Mouse (Mus musculus): ENCODE data around the gene Esr2. TPM values are rescaled to one million over a fixed set of nuclear protein-coding genes. Genes with fewer than 3 reads are reported as not detected.
"Not testable (repeated sequence)": the region's sequence is repeated elsewhere in the genome, so short reads cannot be mapped to it uniquely, and the experiment has no call there.

Esr2 gene
- polyA plus RNA-seq, 1 experiment from 2014 or later = 0.20 TPM

DNA sequence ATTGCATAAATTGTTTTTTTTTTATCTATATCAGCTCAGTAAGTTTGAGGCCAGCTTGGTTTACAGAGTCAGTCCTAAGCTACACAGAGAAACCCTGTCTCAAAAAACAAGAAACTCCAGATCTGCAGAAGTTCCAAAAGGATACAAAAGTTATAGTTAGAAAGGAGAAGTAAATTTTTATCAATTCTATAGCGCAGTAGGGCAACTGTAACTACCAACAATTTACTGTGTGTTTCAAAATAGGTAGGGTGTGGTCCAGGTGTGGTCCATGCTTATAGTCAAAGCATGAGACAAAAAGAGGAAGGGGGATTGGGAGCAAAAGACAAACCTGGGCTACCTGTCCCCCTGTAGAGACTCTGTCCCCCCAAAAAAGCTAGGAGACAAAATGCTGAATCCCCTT lies 9.4 kb upstream of the Esr2 start:
- no peak overlapping the region for H3K4me3 ChIP-seq
- no peaks in the 10 kb centered on the region for H3K36me3 ChIP-seq
- no peak for DNase-seq (ENCODE audit: low spot score)
- 90% methylated on average over 1 of the region's 1 CpGs for WGBS
- no peaks in the 10 kb centered on the region for H3K27me3 ChIP-seq (ENCODE audit: insufficient read depth, poor library complexity, severe bottlenecking)
- no peak overlapping the region for H3K27ac ChIP-seq
- H3K9me3 ChIP-seq = no peaks in the 10 kb centered on the region
- H3K4me1 ChIP-seq = no peaks in the 10 kb centered on the region

DNA sequence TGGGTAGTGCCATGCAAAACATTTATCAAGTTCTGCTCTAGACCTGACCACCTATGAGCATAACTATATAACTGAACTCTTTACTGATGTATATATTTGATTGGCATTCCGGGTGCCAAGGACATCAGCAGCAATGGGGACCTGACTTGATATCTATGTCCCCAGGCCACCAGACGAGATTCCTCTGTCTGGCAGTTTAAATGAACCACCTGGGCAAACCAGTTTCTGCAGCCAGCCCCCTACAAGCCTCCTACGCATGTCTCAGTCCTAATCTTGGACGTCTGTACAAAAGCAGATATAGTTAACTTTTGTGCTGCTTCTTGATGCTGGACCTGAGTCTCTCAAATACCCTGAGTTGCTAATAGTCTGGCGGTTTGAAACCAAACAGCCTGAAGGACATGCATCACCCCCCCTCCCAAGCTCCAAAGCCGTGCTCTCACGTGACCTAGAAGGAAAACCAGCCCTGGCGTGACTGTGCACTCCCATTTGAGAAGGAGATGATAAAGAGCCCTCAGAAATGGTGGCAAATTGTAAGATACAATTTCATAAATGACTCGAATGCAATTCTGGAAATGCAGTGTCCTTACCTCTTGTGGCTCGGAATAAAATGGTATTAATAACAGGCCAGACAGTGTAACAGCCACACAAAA lies 8.2 kb upstream of the Esr2 start:
- no peaks in the 10 kb centered on the region for H3K4me1 ChIP-seq
- H3K36me3 ChIP-seq = no peaks in the 10 kb centered on the region
- DNase-seq (ENCODE audit: low spot score) = peak; percentile 69
- H3K4me3 ChIP-seq = no peak overlapping the region
- H3K27ac ChIP-seq = no peak overlapping the region
- no peaks in the 10 kb centered on the region for H3K27me3 ChIP-seq (ENCODE audit: insufficient read depth, poor library complexity, severe bottlenecking)
- no peaks in the 10 kb centered on the region for H3K9me3 ChIP-seq
- 64% methylated on average over 10 of the region's 10 CpGs for WGBS

DNA sequence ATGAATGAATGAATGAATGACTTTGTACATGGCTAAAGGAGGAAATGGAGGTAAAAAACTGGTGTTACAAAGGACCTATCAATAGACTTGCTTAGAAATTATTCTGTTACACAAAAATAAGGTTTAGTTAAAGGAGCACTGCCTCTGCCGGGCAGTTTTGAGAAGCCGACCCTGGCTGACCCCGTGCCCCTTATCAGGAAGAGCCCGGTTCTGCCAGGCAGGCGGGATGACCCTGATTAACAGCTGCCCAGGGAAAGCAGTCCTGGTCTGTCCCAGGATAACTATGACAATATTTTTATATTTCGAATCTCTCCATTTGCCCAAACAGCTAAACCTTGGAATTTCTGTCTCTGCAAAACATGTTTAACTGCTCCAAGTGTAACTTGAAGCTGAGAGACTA lies 7.2 kb upstream of the Esr2 start:
- Histone ChIP-seq H3K4me1 (no peaks in the 10 kb centered on the region), H3K27me3 (ENCODE audit: insufficient read depth, poor library complexity, severe bottlenecking) (no peaks in the 10 kb centered on the region), H3K9me3 (no peaks in the 10 kb centered on the region), H3K36me3 (no peaks in the 10 kb centered on the region), H3K4me3 (no peak overlapping the region), H3K27ac (no peak overlapping the region)
- WGBS = 45% methylated on average over 6 of the region's 6 CpGs
- DNase-seq (ENCODE audit: low spot score) = peak; percentile 48

DNA sequence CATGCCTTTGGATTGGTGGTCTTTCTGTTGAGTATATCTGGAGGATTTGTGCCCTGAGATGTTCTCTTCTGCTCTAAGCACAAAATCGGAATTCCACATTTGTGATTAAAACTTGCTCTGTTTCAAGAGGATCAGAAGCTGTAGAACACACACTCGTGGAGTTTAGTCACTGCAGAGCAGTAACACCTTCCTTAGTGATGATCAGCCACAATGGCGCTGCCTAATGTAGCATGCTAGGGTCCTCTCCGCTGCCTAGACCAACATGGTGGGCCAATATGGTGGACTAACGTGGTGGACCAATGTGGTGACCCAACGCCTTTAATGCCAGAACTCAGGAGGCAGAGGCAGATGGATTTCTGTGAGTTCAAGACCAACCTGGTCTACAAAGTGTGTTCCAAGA lies 5.8 kb upstream of the Esr2 start:
- Histone ChIP-seq H3K4me1 (no peaks in the 10 kb centered on the region), H3K27me3 (ENCODE audit: insufficient read depth, poor library complexity, severe bottlenecking) (no peaks in the 10 kb centered on the region), H3K4me3 (no peak overlapping the region), H3K27ac (no peak overlapping the region), H3K9me3 (no peaks in the 10 kb centered on the region), H3K36me3 (no peaks in the 10 kb centered on the region)
- WGBS = 81% methylated on average over 6 of the region's 6 CpGs
- DNase-seq (ENCODE audit: low spot score) = peak; percentile 55

DNA sequence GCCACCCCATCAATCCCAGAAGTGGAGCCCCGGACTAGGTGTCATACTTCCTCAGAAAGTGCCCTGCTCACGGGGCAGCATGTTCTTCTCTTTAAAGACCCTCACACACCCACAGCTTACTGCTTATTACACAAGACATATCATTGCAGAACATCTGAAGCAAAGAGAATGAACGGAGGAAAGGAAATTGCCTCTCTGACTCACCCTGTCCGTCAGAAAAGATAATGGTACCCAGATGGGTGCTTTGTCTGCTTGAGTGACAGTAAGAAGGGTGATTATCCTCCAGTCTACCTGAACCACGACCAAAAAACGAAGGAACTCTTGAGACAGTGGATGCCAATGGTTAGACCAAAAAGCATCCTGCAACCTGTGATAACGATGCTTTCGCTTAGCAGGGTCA lies 4.4 kb upstream of the Esr2 start:
- no peaks in the 10 kb centered on the region for H3K36me3 ChIP-seq
- peaks cover 7% of the 10 kb centered on the region; the same call in 1 of the 2 replicates for H3K4me1 ChIP-seq
- no peak overlapping the region for H3K27ac ChIP-seq
- DNase-seq (ENCODE audit: low spot score) = peak; percentile 45
- no peak overlapping the region for H3K4me3 ChIP-seq
- 63% methylated on average over 8 of the region's 8 CpGs for WGBS
- H3K27me3 ChIP-seq (ENCODE audit: insufficient read depth, poor library complexity, severe bottlenecking) = peaks cover 2% of the 10 kb centered on the region; the same call in 1 of the 2 replicates
- no peaks in the 10 kb centered on the region for H3K9me3 ChIP-seq

DNA sequence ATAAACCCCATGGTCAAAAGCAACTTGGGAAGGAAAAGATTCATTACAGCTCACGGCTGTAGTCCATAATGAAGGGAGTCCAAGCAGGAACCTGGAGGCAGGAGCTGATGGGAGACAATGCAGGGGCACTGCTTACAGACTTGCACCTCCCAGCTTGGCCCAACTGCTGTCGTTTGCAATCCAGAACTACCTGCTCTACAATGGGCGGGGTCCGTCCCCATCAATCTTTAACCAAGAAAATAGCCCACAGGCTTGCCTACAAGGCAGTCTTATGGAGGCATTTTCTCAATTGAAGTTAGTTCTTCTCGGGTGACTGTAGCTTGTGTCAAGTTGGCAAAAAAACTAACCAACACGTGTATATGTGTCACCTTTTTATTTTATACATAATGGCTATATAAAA lies 3.4 kb upstream of the Esr2 start:
- no peak for DNase-seq (ENCODE audit: low spot score)
- 76% methylated on average over 6 of the region's 6 CpGs for WGBS
- H3K27me3 ChIP-seq (ENCODE audit: insufficient read depth, poor library complexity, severe bottlenecking) = peaks cover 6% of the 10 kb centered on the region; the same call in 1 of the 2 replicates
- H3K36me3 ChIP-seq = no peaks in the 10 kb centered on the region
- no peaks in the 10 kb centered on the region for H3K9me3 ChIP-seq
- peaks cover 7% of the 10 kb centered on the region; the same call in 1 of the 2 replicates for H3K4me1 ChIP-seq
- no peak overlapping the region for H3K27ac ChIP-seq
- no peak overlapping the region for H3K4me3 ChIP-seq

DNA sequence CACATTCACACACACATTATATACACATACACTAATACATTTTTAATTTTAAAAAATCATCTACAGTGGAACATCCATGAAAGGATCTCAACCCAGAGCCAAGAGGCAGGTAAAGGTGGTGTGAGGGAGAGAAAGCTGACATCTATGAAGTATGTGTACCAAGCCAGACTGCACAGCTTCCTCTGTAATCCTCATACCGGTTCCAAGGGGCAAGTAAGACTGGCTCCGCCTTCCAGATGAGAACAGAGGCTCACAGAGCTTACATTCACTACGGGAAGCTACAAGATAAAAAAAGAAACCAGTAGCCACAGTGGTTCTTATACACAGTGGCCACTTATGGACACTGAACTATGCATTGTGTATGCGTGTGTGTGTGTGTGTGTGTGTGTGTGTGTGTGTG lies 2.5 kb upstream of the Esr2 start:
- peaks cover 7% of the 10 kb centered on the region; the same call in 1 of the 2 replicates for H3K4me1 ChIP-seq
- no peak overlapping the region for H3K4me3 ChIP-seq
- H3K36me3 ChIP-seq = no peaks in the 10 kb centered on the region
- no peak overlapping the region for H3K27ac ChIP-seq
- no peak for DNase-seq (ENCODE audit: low spot score)
- H3K9me3 ChIP-seq = no peaks in the 10 kb centered on the region
- peaks cover 6% of the 10 kb centered on the region; the same call in 1 of the 2 replicates for H3K27me3 ChIP-seq (ENCODE audit: insufficient read depth, poor library complexity, severe bottlenecking)
- WGBS = 64% methylated on average over 4 of the region's 4 CpGs

DNA sequence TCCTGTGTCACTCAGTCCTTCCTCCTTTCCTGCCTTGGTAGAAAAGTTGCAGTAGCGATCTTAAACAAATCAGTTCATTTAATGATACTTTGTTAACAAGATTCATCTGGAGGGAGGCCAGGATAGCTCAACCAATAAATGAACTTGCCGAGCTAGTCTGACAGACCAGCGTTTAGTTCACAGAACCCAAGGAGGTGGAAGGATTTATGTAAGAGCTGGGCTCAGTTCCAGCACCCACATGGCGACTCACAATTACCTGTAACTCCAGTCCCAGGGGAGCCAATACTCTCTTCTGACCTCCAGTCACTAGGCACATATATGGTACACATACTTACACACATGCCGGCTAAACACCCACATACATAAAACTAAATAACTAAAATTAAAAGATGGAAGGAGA lies 2.0 kb upstream of the Esr2 start:
- H3K9me3 ChIP-seq = no peaks in the 10 kb centered on the region
- H3K36me3 ChIP-seq = no peaks in the 10 kb centered on the region
- 78% methylated on average over 5 of the region's 5 CpGs for WGBS
- DNase-seq (ENCODE audit: low spot score) = no peak
- peaks cover 7% of the 10 kb centered on the region; the same call in 1 of the 2 replicates for H3K4me1 ChIP-seq
- no peak overlapping the region for H3K4me3 ChIP-seq
- peaks cover 6% of the 10 kb centered on the region; the same call in 1 of the 2 replicates for H3K27me3 ChIP-seq (ENCODE audit: insufficient read depth, poor library complexity, severe bottlenecking)
- no peak overlapping the region for H3K27ac ChIP-seq

DNA sequence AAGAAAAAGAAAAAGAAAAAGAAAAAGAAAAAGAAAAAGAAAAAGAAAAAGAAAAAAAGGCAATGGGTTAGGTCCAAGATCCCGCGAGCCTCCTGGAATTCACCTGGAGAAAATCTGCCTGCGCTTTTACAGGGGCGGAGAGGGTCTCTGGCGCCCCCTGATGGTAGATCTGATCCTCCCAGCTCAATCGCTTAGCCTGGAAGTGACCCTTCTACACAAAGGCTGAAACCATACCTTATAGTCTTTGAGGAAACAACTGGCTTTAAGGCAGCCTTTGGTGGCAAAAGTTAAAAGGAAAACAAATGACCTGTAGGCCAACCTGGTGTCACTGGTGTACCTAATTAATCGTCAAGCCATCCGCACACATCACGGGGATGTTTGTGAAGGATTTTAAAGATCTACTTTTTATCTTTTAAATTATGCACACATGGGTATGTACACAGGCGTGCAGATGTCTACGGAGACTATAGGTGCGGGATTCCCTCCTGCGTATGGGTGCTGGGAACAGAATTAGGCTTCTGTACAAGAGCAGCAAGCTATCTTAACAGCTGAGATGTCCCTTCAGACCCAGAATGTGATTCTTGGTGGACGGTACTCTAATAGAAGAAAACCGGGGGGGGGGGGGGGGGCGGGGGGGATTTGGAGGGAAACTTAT lies 932 bp upstream of the Esr2 start:
- H3K9me3 ChIP-seq = no peaks in the 10 kb centered on the region
- peaks cover 7% of the 10 kb centered on the region; the same call in 1 of the 2 replicates for H3K4me1 ChIP-seq
- peak overlapping the region; percentile 63; the same call in 1 of the 2 replicates for H3K4me3 ChIP-seq
- peaks cover 6% of the 10 kb centered on the region; the same call in 1 of the 2 replicates for H3K27me3 ChIP-seq (ENCODE audit: insufficient read depth, poor library complexity, severe bottlenecking)
- 42% methylated on average over 16 of the region's 16 CpGs for WGBS
- H3K36me3 ChIP-seq = no peaks in the 10 kb centered on the region
- DNase-seq (ENCODE audit: low spot score) = no peak
- H3K27ac ChIP-seq = no peak overlapping the region

DNA sequence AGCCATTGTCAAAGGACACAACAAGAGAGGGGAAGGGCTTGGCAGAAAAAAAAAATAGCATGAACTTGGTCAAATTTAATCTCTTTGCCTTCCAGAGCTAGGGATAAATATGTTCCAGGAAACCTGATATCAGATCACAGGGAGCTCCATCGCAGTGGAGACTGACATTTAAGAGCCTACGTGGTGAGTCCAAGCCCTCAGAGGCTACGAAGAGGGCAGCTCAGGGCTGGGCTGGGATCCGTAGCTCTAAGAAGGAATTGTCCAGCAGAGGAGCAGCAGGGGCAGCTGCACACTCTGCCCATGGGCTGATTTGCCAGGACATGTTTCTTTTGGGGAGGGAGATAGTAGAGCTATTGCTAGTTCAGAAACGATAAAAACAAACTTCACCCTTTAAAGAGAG lies 11.4 kb downstream of the Esr2 start:
- H3K4me1 ChIP-seq = no peaks in the 10 kb centered on the region
- H3K4me3 ChIP-seq = no peak overlapping the region
- no peak for DNase-seq (ENCODE audit: low spot score)
- H3K36me3 ChIP-seq = no peaks in the 10 kb centered on the region
- H3K9me3 ChIP-seq = no peaks in the 10 kb centered on the region
- WGBS = 41% methylated on average over 5 of the region's 5 CpGs
- no peaks in the 10 kb centered on the region for H3K27me3 ChIP-seq (ENCODE audit: insufficient read depth, poor library complexity, severe bottlenecking)
- no peak overlapping the region for H3K27ac ChIP-seq

DNA sequence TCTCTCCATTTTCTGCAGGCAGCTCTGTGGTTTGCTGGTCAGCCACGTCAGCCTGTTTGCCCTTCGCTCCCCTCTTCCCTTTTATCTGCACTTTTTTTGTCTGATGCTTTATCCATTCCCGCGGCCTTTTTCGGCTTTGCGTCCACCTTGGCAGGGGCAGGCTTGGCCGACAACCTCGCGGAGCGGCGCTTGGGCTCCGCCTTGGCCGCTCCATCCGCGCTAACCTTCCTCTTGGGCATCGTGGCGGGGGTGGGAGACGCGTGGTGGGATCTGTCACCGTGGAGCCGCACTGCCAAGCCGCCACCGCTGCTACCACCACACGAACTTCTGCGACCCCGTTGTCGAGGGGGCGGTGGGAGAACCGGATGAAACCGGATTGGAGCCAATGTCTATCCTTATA lies 24.7 kb downstream of the Esr2 start:
- Histone ChIP-seq H3K4me1 (peaks cover 12% of the 10 kb centered on the region), H3K4me3 (peak overlapping the region; percentile 56), H3K27ac (peak overlapping the region; percentile 80)
- 12% methylated on average over 30 of the region's 30 CpGs for WGBS
- H3K36me3 ChIP-seq; H3K27me3 ChIP-seq (ENCODE audit: insufficient read depth, poor library complexity, severe bottlenecking); H3K9me3 ChIP-seq; DNase-seq (ENCODE audit: low spot score): not testable (repeated sequence)

DNA sequence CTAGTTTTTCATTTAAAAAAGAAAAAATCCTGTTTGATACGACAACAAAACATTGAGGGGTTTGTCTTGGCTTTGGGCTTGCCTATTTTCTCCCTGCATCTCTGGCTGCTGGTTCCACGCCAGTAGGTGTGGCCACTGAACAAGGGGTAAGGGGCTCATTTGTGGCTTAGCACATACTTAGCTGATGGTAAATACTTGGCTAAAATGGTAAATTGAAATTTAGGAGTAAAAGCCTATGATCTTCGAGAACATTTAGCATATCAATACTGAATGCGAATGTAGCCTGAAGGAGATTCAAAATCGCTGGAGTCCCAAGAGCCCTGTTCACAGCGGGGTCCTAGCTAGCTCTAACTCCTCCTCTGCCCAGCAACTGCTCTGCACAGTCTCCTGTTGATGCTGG lies 40.4 kb downstream of the Esr2 start:
- Histone ChIP-seq H3K27ac (no peak overlapping the region), H3K4me1 (peaks cover 11% of the 10 kb centered on the region), H3K4me3 (no peak overlapping the region), H3K9me3 (no peaks in the 10 kb centered on the region), H3K27me3 (ENCODE audit: insufficient read depth, poor library complexity, severe bottlenecking) (no peaks in the 10 kb centered on the region), H3K36me3 (no peaks in the 10 kb centered on the region)
- peak; percentile 35 for DNase-seq (ENCODE audit: low spot score)
- 48% methylated on average over 6 of the region's 6 CpGs for WGBS

DNA sequence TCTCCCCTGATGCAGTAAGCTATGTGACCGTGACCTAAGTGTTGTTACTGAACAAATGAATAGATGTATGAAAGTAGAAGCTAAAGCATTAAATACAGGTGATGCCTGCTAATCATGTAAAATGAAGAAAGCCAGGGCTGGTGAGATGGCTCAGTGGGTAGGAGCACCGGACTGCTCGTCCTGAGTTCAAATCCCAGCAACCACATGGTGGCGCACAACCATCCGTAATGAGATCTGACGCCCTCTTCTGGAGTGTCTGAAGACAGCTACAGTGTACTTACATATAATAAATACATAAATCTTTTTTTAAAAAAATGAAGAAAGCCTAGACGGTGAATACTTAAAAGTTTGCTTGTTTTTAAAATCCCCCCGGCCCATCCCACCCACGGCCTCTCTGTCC lies 44.0 kb downstream of the Esr2 start:
- WGBS = 76% methylated on average over 9 of the region's 9 CpGs
- not testable (repeated sequence) for DNase-seq (ENCODE audit: low spot score); H3K36me3 ChIP-seq

More for the DNA sequence above, 44.0 kb downstream of the Esr2 start:
- peaks cover 11% of the 10 kb centered on the region for H3K4me1 ChIP-seq
- not testable (repeated sequence) for H3K4me3 ChIP-seq; H3K9me3 ChIP-seq; H3K27me3 ChIP-seq (ENCODE audit: insufficient read depth, poor library complexity, severe bottlenecking); H3K27ac ChIP-seq

Measured in heart, embryonic 10.5 days (tissue).